Mouse (Mus musculus): Measurements from ENCODE around the gene Fam102a.
A peak's percentile ranks its signal among the peaks of the same experiment; 100 is the strongest.

Fam102a gene

DNA sequence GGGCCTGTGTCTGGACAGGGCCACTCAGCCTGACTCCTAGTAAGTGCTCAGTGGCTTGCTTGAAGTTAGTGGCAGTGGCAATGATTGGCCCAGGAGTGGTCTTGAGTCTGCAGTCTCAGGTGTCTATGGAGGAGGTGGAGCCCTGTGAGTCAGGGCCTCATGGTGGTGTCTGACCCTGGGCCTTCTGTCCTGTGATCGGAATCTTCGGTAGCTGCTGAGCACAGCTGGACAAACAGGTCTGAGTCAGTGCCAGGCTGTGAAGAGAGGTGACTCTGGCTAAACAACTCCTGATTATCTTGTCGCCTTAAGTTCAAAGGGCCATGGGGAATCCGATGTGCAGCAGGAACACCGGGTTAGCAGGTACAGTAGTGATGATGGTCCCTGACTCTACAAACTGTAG is 12.2 kb downstream of the Fam102a start:
- DNase-seq: no peak

- no peak for DNase-seq
These were observed 13.0 kb downstream of the Fam102a start for GRCm38 (mm10) chr2:32547964-32548739.

GRCm38 (mm10) chr2:32549171-32549570 is 14.0 kb downstream of the Fam102a start:
- DNase-seq: no peak

- DNase-seq: no peak
These were observed 14.6 kb downstream of the Fam102a start for GRCm38 (mm10) chr2:32549764-32550163.

DNA sequence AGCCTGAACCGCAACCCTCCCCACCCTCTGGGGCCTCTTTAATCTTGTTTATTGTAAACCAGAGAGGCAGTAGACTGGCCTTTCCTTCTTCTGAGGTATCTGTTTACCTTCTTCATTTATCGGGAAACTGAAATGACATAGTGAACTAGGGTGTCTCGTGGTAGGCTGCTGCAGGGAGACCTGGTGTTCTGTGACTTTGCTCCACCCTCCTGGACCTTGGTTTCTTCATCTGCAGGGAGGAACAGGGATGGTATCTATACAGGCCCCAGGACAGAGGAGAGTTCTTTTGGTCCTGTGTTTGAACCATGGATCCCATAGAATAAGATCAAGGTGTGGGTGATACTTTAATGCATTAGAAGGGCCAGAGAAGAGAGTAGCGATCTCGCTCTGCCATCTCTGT is 16.1 kb downstream of the Fam102a start:
- DNase-seq: no peak

GRCm38 (mm10) chr2:32553592-32554148 is 18.5 kb downstream of the Fam102a start:
- no peak for DNase-seq

DNA sequence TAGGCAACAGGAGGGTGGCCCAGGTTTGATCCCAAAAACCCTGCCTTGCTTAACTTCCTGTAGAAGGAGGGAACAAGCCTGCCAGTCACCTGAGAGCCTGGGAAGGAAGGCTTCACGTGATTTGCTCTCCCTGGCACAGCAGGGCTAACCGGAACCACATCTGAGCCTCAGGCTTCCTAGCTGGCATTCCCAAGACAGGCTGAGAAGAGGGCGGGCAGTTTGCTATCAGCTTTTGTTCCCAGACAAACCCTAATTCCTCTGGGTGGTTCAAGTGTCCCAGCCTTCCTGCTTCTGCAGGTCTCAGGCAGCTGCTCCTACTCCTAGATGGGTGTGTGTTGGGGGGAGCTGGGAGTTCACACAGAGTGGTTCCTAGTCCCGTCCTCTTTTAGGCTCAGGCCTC is 20.4 kb downstream of the Fam102a start:
- no peak for DNase-seq

GRCm38 (mm10) chr2:32556019-32556418 is 20.9 kb downstream of the Fam102a start:
- no peak for DNase-seq

- no peak for DNase-seq
These were observed 24.4 kb downstream of the Fam102a start for GRCm38 (mm10) chr2:32559570-32559969.

GRCm38 (mm10) chr2:32566536-32567063 is 31.5 kb downstream of the Fam102a start:
- DNase-seq: peak; percentile 66

- DNase-seq: no peak
These were observed 33.0 kb downstream of the Fam102a start for GRCm38 (mm10) chr2:32568149-32568548.

DNA sequence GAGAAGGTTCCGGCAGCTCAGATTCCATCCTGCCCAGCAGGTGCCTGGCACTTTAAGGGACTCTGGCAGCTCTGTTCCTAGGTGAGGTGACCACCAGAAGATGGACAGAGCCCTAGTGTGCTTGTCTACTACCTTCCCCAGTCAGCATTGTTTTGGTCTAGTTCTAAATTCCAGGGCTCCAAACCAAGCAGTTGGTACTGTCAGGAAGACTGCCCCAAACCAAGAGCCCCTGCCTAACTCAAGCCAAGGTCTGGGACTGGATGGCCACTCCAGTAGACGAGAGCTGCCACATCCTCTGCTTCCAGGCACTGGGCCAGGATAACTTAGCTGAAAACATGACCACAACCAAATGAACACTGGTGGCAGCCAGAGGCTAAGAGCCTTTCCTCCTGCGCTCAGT is 33.8 kb downstream of the Fam102a start:
- DNase-seq: no peak

- peak; percentile 86 for DNase-seq
These were observed 35.8 kb downstream of the Fam102a start, which contains the start of gene Dpm2 for GRCm38 (mm10) chr2:32570698-32571494. Dpm2 (plus strand) TSS chr2:32570858.

DNA sequence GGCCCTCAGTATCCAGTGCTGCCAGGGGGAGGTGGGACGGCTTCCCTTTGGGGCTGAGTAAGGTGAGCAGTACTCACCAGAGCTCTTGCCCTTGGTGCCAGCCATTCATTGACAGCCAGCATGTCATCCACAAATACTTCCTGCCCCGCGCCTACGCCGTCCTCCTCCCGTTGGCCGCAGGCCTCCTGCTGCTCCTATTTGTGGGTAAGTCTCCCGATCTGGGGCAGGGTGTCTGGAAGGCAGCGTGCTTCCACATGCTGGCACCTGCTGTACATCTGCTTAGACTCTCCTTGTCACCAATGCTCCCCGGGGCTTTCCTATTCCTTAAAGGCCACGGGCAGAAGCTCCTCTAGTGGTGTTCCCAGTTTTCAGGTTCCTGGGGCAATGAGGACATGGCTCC is 37.1 kb downstream of the Fam102a start:
- no peak for DNase-seq

DNA sequence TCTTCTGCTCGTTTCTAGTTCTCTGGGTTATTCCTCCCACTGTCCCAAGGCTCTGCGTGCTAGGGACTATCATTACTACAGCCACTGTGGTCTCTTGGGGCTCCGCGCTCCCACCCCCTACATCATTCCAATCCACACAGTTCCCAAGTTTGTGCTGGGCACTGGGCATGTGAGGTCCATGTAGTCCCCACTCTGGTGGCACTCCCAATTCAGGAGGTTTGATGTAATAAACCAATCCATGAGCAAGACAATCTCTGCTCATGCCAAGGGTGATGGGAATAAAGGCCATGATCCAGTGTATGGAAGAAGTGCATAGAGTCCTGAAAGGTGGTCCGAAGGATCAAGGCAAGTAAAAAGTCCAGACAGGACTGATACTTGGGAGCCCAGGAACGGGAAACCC is 39.4 kb downstream of the Fam102a start, which contains the start of gene Pip5kl1:
Gene Pip5kl1 (plus strand): TSS at position 301 of the 400 bp plus-strand sequence.
- DNase-seq: peak; percentile 27

GRCm38 (mm10) chr2:32574901-32575585 is 39.9 kb downstream of the Fam102a start:
- DNase-seq: peak; percentile 68

GRCm38 (mm10) chr2:32575586-32576160 is 40.5 kb downstream of the Fam102a start, which contains the start of gene 9430097D07Rik:
9430097D07Rik (minus strand) TSS chr2:32575684.
- peak; percentile 68 for DNase-seq

DNA sequence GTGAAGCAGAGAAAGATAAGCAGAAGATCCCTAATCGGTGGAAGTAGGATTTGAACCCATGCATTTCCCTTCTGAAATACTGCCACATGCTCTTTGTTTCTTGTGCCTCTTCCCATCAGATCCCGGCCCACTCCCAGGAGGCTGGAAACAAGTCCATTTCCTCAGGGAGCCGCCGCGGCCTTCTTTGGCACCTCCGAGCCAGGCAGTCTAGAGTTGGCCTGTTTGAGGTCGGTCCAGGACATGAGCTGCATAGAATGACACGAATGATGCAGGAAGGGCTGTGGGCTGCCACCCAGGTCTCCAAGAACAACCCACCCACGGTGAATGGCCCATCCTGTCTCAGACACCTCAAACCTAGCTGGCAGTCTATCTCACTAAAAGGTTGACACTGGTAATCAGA is 41.4 kb downstream of the Fam102a start:
- DNase-seq: peak; percentile 26

GRCm38 (mm10) chr2:32578146-32579046 is 43.3 kb downstream of the Fam102a start:
- DNase-seq: peak; percentile 60

DNA sequence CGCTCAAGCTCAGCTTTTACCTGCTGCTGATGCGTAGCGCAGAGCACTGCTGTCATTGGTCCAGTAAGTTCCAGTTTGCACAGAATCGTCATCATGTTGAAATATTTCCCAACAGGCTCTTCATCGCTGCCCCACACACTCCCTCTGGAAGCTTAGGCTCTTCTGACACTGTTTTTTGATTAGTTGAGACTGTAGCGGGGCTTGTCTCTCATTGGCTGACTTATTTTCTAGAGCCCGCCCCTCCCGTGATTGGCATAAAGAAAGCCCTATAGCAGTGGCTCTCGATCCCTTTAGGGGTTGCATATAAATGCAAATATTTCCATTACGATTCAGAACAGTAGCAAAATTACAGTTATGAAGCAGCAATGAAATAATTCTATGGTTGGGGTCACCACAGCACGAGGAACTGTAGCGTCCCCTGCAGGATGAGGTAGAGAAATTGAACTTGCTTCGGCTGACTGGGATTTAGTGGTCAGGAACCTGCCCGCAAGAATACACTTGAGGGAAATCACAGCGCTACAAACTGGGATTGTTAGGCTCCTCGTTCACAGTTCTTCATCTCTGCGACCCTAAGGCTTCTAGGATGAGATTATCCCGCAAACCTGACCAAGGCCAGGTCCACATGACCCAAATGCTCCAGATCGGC is 46.4 kb downstream of the Fam102a start:
- no peak for DNase-seq

Data from cerebellum, adult 11 months (tissue).